Mouse (Mus musculus) large intestine, adult 2 months (tissue): ENCODE measurements around the gene Grm5. TPM values are rescaled to one million over a fixed set of nuclear protein-coding genes. Genes with fewer than 3 reads are reported as not detected.

Experiments
- DNase-seq: peaks from one replicate; pipeline ENCODE4 v3.0.0-alpha.2; 2012; ENCODE audit warnings: low read depth, low spot score
- WGBS: fragments of 180-500 bp; shearing (Covaris S2); methylation state at CpG from one replicate; pipeline ENCODE4 v1.1.7; 2018; 5-methylcytosine and 5-hydroxymethylcytosine counted together
- polyA plus RNA-seq: library from polyadenylated mRNA; depleted of rRNA; stranded (reverse); fragments of >200 nt; gene quantifications from 2 replicates; pipeline ENCODE4 v1.2.3, GENCODE M21; 2012; rRNA removed

Grm5 gene
- polyA plus RNA-seq, 1 experiment, result not detected

- 14% methylated on average over 41 of the region's 41 CpGs for WGBS
- DNase-seq, result no peak
Measured at GRCm38 (mm10) chr7:88129536-88130487, 545.8 kb downstream of the Grm5 start.

DNA sequence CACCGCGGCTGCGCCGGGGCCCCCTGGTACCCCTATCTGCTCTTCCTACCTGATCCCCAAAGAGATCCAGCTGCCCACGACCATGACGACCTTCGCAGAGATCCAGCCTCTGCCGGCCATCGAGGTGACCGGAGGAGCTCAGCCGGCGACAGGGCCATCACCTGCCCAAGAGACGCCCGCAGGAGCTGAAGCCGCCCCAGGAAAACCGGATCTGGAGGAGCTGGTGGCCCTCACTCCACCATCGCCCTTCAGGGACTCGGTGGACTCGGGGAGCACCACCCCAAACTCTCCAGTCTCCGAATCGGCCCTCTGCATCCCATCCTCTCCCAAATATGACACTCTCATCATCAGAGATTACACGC is 546.5 kb downstream of the Grm5 start:
- no peak for DNase-seq
- 28% methylated on average over 22 of the region's 22 CpGs for WGBS

DNA sequence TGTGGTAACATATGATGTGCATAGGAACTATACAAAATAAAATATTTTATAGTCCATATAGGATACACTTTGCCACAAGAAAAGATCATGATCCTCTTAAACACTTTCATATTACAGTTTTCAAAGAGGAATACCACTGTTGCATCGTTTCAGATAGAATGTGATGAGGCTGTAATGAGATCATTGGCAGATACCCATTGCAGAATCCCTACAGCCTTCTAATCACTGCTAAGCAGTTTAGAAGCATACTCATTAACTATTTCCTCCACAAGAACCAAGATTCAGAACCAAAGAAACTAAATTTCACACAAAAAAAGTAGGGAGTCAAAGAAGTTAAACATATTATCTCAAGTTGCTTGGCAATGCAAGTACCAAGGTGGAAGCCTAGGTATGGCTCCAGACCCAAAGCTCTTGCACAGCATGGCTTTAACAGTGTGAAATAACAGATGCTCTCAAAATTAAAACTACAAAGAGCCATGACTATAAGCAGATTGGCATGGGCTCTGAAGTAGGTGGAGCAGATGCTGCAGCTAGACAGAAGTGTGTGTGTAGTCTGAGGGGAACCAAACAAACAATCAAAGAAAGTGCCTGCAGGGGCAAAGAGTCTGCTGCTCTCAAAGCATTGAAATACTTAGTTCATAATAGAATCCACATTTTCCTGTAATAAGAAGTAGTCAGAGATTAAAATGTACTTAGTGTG is 575.7 kb downstream of the Grm5 start:
- WGBS, result 64% methylated on average over 1 of the region's 1 CpGs
- no peak for DNase-seq

GRCm38 (mm10) chr7:88161586-88161985 is 577.6 kb downstream of the Grm5 start:
- WGBS, result 91% methylated on average over 2 of the region's 2 CpGs
- DNase-seq, result no peak

Other genes with a start within 250 kb of the Grm5 start
- gene Tyr, start 90.7 kb upstream of the Grm5 start, polyA plus RNA-seq, result not detected in 2 replicates